Comparison of ENCODE assay signal across 19 mouse cellular contexts in genomic region chr1:77206535-77206934, GRCm38 (mm10).
DNase-seq lines count a peak whose midpoint lies in the region; ATAC-seq and TF ChIP-seq lines count a peak whose summit lies in the region.
"Had no signal": no experiment of that assay in that cellular context is flagged by ENCODE, and none has a peak within 500 bp of the region (broad histone marks: within the 10 kb centered on the region; RNA-seq: fewer than 3 reads in every experiment).

No protein-coding gene starts in this region.

- peak; percentile 92 for DNase-seq in kidney, adult 2 months
- DNase-seq in liver, adult 2 months (ENCODE audit: extremely low read depth, low read depth, low spot score) = peak; percentile 84
- no peak for DNase-seq in gastrocnemius, adult 2 months
- DNase-seq: adrenal gland, adult 2 months; adrenal gland, postnatal 25 days; cerebellum, adult 18-20 months; cerebellum, postnatal 10 days; forebrain, postnatal 0 days; gastrocnemius, postnatal 25 days; heart, adult 11 months; heart, postnatal 36 days had no signal

- no peak overlapping the region for H3K4me2 ChIP-seq in kidney, embryonic 14.5 days (replicated peaks; ENCODE audit: low read depth, low read length)
- H3K4me2 ChIP-seq in liver, embryonic 12.5 days = no peak overlapping the region
- H3K4me2 ChIP-seq in intestine, embryonic 16.5 days (ENCODE audit: low read depth, low read length) = no peak overlapping the region
- H3K4me2 ChIP-seq: forebrain, embryonic 13.5 days; heart, embryonic 13.5 days had no signal

- H3K4me3 ChIP-seq in kidney, adult 2 months (ENCODE audit: insufficient read depth, low read depth, low read length) = no peak overlapping the region
- no peak overlapping the region for H3K4me3 ChIP-seq in kidney, embryonic 14.5 days (ENCODE audit: low read length)
- H3K4me3 ChIP-seq in liver, adult 2 months (ENCODE audit: insufficient read depth, low read depth, low read length) = no peak overlapping the region
- no peak overlapping the region for H3K4me3 ChIP-seq in liver, embryonic 12.5 days
- no peak overlapping the region for H3K4me3 ChIP-seq in intestine, embryonic 16.5 days (ENCODE audit: low read length)
- no peak overlapping the region for H3K4me3 ChIP-seq in gastrocnemius, adult 2 months
- H3K4me3 ChIP-seq: embryonic facial prominence, embryonic 10.5 days; forebrain, embryonic 13.5 days; heart, embryonic 13.5 days had no signal

- no peak for TF ChIP-seq POLR2A in kidney, adult 2 months (IDR thresholded peaks at IDR 0.05; ENCODE audit: low read depth, low read length)
- no peak for TF ChIP-seq POLR2A in liver, adult 2 months (IDR thresholded peaks at IDR 0.05; ENCODE audit: extremely low read depth, insufficient read depth, low read length)

- H3K27me3 ChIP-seq in kidney, adult 2 months (replicated peaks; ENCODE audit: control insufficient read depth, insufficient read depth, low read length) = no peaks in the 10 kb centered on the region
- H3K27me3 ChIP-seq in kidney, embryonic 14.5 days (ENCODE audit: control insufficient read depth, insufficient read depth, low read length) = no peaks in the 10 kb centered on the region
- H3K27me3 ChIP-seq in liver, adult 2 months (ENCODE audit: control insufficient read depth, insufficient read depth, low read length) = no peaks in the 10 kb centered on the region
- no peaks in the 10 kb centered on the region for H3K27me3 ChIP-seq in liver, embryonic 12.5 days (replicated peaks)
- H3K27me3 ChIP-seq in intestine, embryonic 16.5 days (replicated peaks; ENCODE audit: control insufficient read depth, insufficient read depth, low read length) = no peaks in the 10 kb centered on the region
- H3K27me3 ChIP-seq: CH12.LX; forebrain, embryonic 13.5 days; heart, embryonic 13.5 days had no signal

- TF ChIP-seq CTCF in kidney, adult 2 months (conservative IDR thresholded peaks at IDR 0.05; ENCODE audit: insufficient read depth, insufficient read length, low read depth, low read length) = no peak
- no peak for TF ChIP-seq CTCF in liver, adult 2 months (IDR thresholded peaks at IDR 0.05; ENCODE audit: low read depth, low read length)
- no peak for TF ChIP-seq CTCF in gastrocnemius, adult 2 months (IDR thresholded peaks at IDR 0.05)

- no peak for ATAC-seq in kidney, embryonic 14.5 days (ENCODE audit: low FRiP score, low TSS enrichment)
- no peak for ATAC-seq in liver, embryonic 12.5 days
- peak; percentile 81 for ATAC-seq in intestine, embryonic 16.5 days
- ATAC-seq in granulocyte monocyte progenitor cell, adult 5-6 weeks (replicated peaks; ENCODE audit: poor library complexity, severe bottlenecking) = no peak
- ATAC-seq: forebrain, embryonic 13.5 days; forebrain, postnatal 0 days had no signal

- intact Hi-C loops in gastrocnemius, adult 2 months (cut with DNase I) = no loop called here

- peaks cover 16% of the 10 kb centered on the region for H3K4me1 ChIP-seq in kidney, adult 2 months (ENCODE audit: control insufficient read depth, insufficient read depth, low read length)
- no peaks in the 10 kb centered on the region for H3K4me1 ChIP-seq in kidney, embryonic 14.5 days (ENCODE audit: control insufficient read depth, insufficient read depth, low read length)
- H3K4me1 ChIP-seq in liver, adult 2 months (ENCODE audit: control insufficient read depth, insufficient read depth, low read length) = peaks cover 2% of the 10 kb centered on the region; the same call in 1 of the 2 replicates
- H3K4me1 ChIP-seq in liver, embryonic 12.5 days = no peaks in the 10 kb centered on the region
- H3K4me1 ChIP-seq in intestine, embryonic 16.5 days (ENCODE audit: control insufficient read depth, insufficient read depth, low read length) = no peaks in the 10 kb centered on the region
- H3K4me1 ChIP-seq: embryonic facial prominence, embryonic 10.5 days; forebrain, embryonic 13.5 days; heart, embryonic 13.5 days had no signal

- H3K79me2 ChIP-seq in liver, adult 2 months (ENCODE audit: control insufficient read depth, insufficient read depth, low read length) = no peaks in the 10 kb centered on the region

- no peak overlapping the region for H3K27ac ChIP-seq in kidney, adult 2 months (ENCODE audit: insufficient read depth, low read depth, low read length)
- H3K27ac ChIP-seq in kidney, embryonic 14.5 days (ENCODE audit: low read depth, low read length) = no peak overlapping the region
- H3K27ac ChIP-seq in liver, adult 2 months (replicated peaks; ENCODE audit: insufficient read depth, low read depth, low read length) = no peak overlapping the region
- no peak overlapping the region for H3K27ac ChIP-seq in liver, embryonic 12.5 days
- no peak overlapping the region for H3K27ac ChIP-seq in intestine, embryonic 16.5 days (ENCODE audit: low read length)
- H3K27ac ChIP-seq in gastrocnemius, adult 2 months = no peak overlapping the region
- H3K27ac ChIP-seq: embryonic facial prominence, embryonic 10.5 days; forebrain, embryonic 13.5 days; heart, embryonic 13.5 days had no signal

- H3K36me3 ChIP-seq in kidney, adult 2 months (ENCODE audit: control insufficient read depth, insufficient read depth, low read length) = no peaks in the 10 kb centered on the region
- H3K36me3 ChIP-seq in kidney, embryonic 14.5 days (ENCODE audit: control insufficient read depth, insufficient read depth, low read length) = no peaks in the 10 kb centered on the region
- H3K36me3 ChIP-seq in liver, adult 2 months (ENCODE audit: control insufficient read depth, insufficient read depth, low read length) = no peaks in the 10 kb centered on the region
- H3K36me3 ChIP-seq in liver, embryonic 12.5 days = no peaks in the 10 kb centered on the region
- H3K36me3 ChIP-seq in intestine, embryonic 16.5 days (ENCODE audit: control insufficient read depth, insufficient read depth, low read length) = no peaks in the 10 kb centered on the region
- H3K36me3 ChIP-seq: embryonic facial prominence, embryonic 10.5 days; heart, embryonic 13.5 days had no signal

- 39% methylated on average over 1 of the region's 1 CpGs for WGBS in kidney, adult 2 months
- WGBS in kidney, embryonic 14.5 days = 59% methylated on average over 1 of the region's 1 CpGs
- WGBS in liver, adult 2 months = 24% methylated on average over 1 of the region's 1 CpGs
- 50% methylated on average over 1 of the region's 1 CpGs for WGBS in liver, embryonic 12.5 days (ENCODE audit: insufficient replicate concordance)
- 51% methylated on average over 1 of the region's 1 CpGs for WGBS in intestine, embryonic 16.5 days

- no peaks in the 10 kb centered on the region for H3K9me3 ChIP-seq in kidney, embryonic 14.5 days (ENCODE audit: control insufficient read depth, low read length)
- no peaks in the 10 kb centered on the region for H3K9me3 ChIP-seq in liver, embryonic 12.5 days (replicated peaks)
- no peaks in the 10 kb centered on the region for H3K9me3 ChIP-seq in intestine, embryonic 16.5 days (ENCODE audit: control insufficient read depth, low read length)
- H3K9me3 ChIP-seq: embryonic facial prominence, embryonic 10.5 days; forebrain, embryonic 13.5 days; heart, embryonic 13.5 days had no signal

- H3K9ac ChIP-seq in kidney, embryonic 14.5 days (ENCODE audit: low read depth, low read length) = no peak overlapping the region
- no peak overlapping the region for H3K9ac ChIP-seq in liver, adult 2 months (ENCODE audit: low read depth, low read length)
- H3K9ac ChIP-seq in liver, embryonic 12.5 days = no peak overlapping the region
- no peak overlapping the region for H3K9ac ChIP-seq in intestine, embryonic 16.5 days (ENCODE audit: low read depth, low read length)
- H3K9ac ChIP-seq: forebrain, embryonic 13.5 days; forebrain, postnatal 0 days; heart, embryonic 13.5 days had no signal
